Mouse (Mus musculus): ENCODE data around the gene Mrps14. TPM values are rescaled to one million over a fixed set of nuclear protein-coding genes. Genes with fewer than 3 reads are reported as not detected.

Gene Mrps14
- polyA plus RNA-seq, 1 experiment from 2014 or later: 210 TPM

DNA sequence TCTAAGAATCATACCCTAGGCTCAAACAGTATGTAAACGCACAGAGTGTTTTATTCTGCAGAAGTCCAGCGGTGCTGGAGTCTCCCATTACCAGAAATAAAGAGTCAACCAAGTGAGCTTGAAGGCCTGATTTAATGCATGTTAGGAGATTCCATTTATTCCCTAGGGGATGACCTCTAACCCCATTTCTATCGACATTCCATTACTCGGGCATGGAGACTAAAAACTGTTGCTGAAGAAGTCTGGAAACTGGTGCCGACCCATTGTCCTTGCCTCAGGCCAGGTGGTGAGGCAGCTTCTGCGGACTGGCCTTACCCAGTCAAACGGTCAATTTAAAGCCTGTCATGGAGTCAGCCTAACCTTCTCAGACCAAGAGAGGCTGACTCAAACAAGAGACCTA is 19.2 kb downstream of the Mrps14 start:
- Histone ChIP-seq H3K27me3 (ENCODE audit: control insufficient read depth, insufficient read depth, low read length) (no peaks in the 10 kb centered on the region), H3K4me1 (ENCODE audit: control insufficient read depth, insufficient read depth, low read length) (peaks cover 12% of the 10 kb centered on the region), H3K4me3 (ENCODE audit: low read length) (no peak overlapping the region), H3K9ac (ENCODE audit: low read length) (no peak overlapping the region), H3K4me2 (ENCODE audit: low read depth, low read length) (no peak overlapping the region), H3K36me3 (ENCODE audit: control insufficient read depth, insufficient read depth) (no peaks in the 10 kb centered on the region), H3K9me3 (replicated peaks; ENCODE audit: control insufficient read depth, low read length) (no peaks in the 10 kb centered on the region), H3K27ac (ENCODE audit: low read length) (no peak overlapping the region)
- no peak for ATAC-seq (replicated peaks; ENCODE audit: extremely low read depth, insufficient read depth, low FRiP score)
- 93% methylated on average over 7 of the region's 7 CpGs for WGBS

DNA sequence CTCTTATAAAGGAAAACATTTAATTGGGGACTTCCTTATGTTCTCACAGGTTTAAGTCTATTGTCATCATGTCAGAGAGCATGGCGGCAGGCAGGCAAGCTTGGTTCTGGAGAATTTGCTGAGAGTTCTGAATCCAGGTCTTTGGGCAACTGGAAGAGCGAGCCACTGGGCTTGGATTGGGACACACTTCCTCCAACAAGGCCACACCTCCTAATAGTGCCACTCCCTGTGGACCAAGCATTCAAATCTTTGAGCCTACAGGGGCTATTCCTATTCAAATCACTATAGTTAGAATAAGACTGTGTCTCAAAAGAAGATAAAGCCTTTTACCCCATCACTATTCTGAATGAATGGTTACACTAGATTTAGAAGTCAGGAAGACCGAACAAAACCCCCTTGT is 22.9 kb downstream of the Mrps14 start:
- no peaks in the 10 kb centered on the region for H3K36me3 ChIP-seq (ENCODE audit: control insufficient read depth, insufficient read depth)
- 90% methylated on average over 3 of the region's 3 CpGs for WGBS
- no peak overlapping the region for H3K9ac ChIP-seq (ENCODE audit: low read length)
- H3K4me2 ChIP-seq (ENCODE audit: low read depth, low read length): no peak overlapping the region
- no peak overlapping the region for H3K27ac ChIP-seq (ENCODE audit: low read length)
- H3K4me1 ChIP-seq (ENCODE audit: control insufficient read depth, insufficient read depth, low read length): 0 out of 2 replicates have a peak, but pooled peaks cover 3% of the 10 kb centered on the region
- H3K9me3 ChIP-seq (replicated peaks; ENCODE audit: control insufficient read depth, low read length): no peaks in the 10 kb centered on the region
- no peak overlapping the region for H3K4me3 ChIP-seq (ENCODE audit: low read length)
- no peaks in the 10 kb centered on the region for H3K27me3 ChIP-seq (ENCODE audit: control insufficient read depth, insufficient read depth, low read length)
- no peak for ATAC-seq (replicated peaks; ENCODE audit: extremely low read depth, insufficient read depth, low FRiP score)

DNA sequence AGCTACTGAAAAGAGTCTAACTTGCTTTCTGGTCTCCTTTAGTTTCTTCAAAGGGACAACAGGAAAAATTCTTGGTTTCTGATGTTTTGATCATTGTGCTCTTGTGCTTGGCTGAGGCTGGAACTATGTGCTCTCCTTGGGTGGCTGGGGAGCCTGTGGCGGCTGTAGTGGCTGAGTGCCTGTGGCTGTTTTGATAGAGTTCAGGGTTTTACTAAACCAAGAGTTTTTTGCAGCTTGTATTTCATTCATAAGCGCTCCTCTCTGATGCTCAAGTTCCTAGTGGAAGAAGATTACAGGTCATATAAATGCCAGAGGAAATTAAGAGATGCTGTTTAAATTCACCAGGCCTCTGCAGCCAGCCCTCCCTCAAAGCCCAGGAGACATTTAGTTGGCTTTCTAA is 29.1 kb downstream of the Mrps14 start:
- no peak overlapping the region for H3K9ac ChIP-seq (ENCODE audit: low read length)
- no peak overlapping the region for H3K4me3 ChIP-seq (ENCODE audit: low read length)
- ATAC-seq (replicated peaks; ENCODE audit: extremely low read depth, insufficient read depth, low FRiP score): no peak
- no peaks in the 10 kb centered on the region for H3K9me3 ChIP-seq (replicated peaks; ENCODE audit: control insufficient read depth, low read length)
- no peaks in the 10 kb centered on the region for H3K4me1 ChIP-seq (ENCODE audit: control insufficient read depth, insufficient read depth, low read length)
- H3K4me2 ChIP-seq (ENCODE audit: low read depth, low read length): no peak overlapping the region
- no peak overlapping the region for H3K27ac ChIP-seq (ENCODE audit: low read length)
- H3K27me3 ChIP-seq (ENCODE audit: control insufficient read depth, insufficient read depth, low read length): no peaks in the 10 kb centered on the region
- 78% methylated on average over 2 of the region's 2 CpGs for WGBS
- peaks cover 4% of the 10 kb centered on the region; the same call in 1 of the 2 replicates for H3K36me3 ChIP-seq (ENCODE audit: control insufficient read depth, insufficient read depth)

DNA sequence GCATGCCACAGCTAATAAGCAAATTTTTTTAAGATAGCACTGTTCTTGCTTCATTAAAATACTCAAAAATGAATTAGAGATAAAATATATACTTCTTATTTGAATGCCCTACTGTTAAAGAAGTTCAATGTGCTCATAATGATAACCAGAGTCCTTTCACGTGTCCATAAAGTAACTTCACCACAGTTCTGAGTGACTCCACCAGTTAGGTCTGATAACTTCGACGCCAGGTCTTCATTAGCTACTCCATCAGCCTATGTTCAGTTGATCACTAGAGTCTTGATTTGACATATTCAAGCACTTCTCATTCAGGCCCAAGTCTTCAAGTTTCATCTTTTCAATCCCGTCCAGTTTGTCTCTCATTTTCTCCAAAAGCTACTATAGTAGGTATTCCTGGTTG is 32.2 kb downstream of the Mrps14 start:
- Histone ChIP-seq H3K9me3 (replicated peaks; ENCODE audit: control insufficient read depth, low read length) (no peaks in the 10 kb centered on the region), H3K27ac (ENCODE audit: low read length) (no peak overlapping the region), H3K4me1 (ENCODE audit: control insufficient read depth, insufficient read depth, low read length) (no peaks in the 10 kb centered on the region), H3K9ac (ENCODE audit: low read length) (no peak overlapping the region), H3K27me3 (ENCODE audit: control insufficient read depth, insufficient read depth, low read length) (no peaks in the 10 kb centered on the region), H3K36me3 (ENCODE audit: control insufficient read depth, insufficient read depth) (peaks cover 4% of the 10 kb centered on the region; the same call in 1 of the 2 replicates), H3K4me3 (ENCODE audit: low read length) (no peak overlapping the region), H3K4me2 (ENCODE audit: low read depth, low read length) (no peak overlapping the region)
- no peak for ATAC-seq (replicated peaks; ENCODE audit: extremely low read depth, insufficient read depth, low FRiP score)
- WGBS: 89% methylated on average over 4 of the region's 4 CpGs

DNA sequence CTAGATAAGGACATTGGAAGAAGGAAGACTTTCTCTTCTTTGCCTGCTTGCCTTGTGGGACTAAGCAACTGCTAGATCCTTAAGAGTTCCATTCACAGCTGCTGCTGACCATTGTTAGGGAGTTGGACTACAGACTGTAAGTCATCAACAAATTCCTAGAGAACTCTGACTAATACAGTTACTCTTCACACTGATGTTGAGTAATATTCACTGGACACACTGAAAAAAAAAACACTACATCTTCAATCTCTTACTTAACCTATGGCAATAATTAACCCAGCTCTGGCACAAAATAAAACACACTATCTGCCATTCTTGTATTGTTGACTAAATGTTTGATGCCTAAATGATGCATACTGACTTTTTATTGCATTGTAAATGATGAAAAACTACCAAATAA is 32.8 kb downstream of the Mrps14 start:
- no peaks in the 10 kb centered on the region for H3K27me3 ChIP-seq (ENCODE audit: control insufficient read depth, insufficient read depth, low read length)
- peaks cover 4% of the 10 kb centered on the region; the same call in 1 of the 2 replicates for H3K36me3 ChIP-seq (ENCODE audit: control insufficient read depth, insufficient read depth)
- no peak overlapping the region for H3K4me2 ChIP-seq (ENCODE audit: low read depth, low read length)
- H3K4me1 ChIP-seq (ENCODE audit: control insufficient read depth, insufficient read depth, low read length): no peaks in the 10 kb centered on the region
- H3K9ac ChIP-seq (ENCODE audit: low read length): no peak overlapping the region
- no peak for ATAC-seq (replicated peaks; ENCODE audit: extremely low read depth, insufficient read depth, low FRiP score)
- no peaks in the 10 kb centered on the region for H3K9me3 ChIP-seq (replicated peaks; ENCODE audit: control insufficient read depth, low read length)
- no peak overlapping the region for H3K27ac ChIP-seq (ENCODE audit: low read length)
- H3K4me3 ChIP-seq (ENCODE audit: low read length): no peak overlapping the region

DNA sequence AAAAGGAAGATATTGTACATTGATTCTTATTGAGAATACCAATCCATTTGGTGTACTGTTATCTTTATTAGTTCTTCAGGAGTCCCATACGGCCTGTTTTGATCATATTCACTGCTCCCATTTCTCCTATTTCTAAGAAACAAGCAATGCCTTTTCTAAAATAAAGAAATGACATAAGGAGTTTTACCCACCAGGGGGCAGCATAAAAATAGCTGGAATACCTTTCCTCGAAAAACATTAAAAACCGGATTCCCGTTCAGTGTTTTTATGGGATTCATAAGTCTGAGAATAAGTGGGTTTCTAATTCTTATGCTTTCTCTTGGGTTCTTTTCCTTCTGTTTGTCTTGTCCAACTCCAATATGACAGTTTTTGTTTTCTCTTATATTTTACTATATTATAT is 36.0 kb downstream of the Mrps14 start:
- H3K4me1 ChIP-seq (ENCODE audit: control insufficient read depth, insufficient read depth, low read length): peaks cover 5% of the 10 kb centered on the region; the same call in 1 of the 2 replicates
- no peaks in the 10 kb centered on the region for H3K27me3 ChIP-seq (ENCODE audit: control insufficient read depth, insufficient read depth, low read length)
- H3K27ac ChIP-seq (ENCODE audit: low read length): no peak overlapping the region
- H3K4me2 ChIP-seq (ENCODE audit: low read depth, low read length): no peak overlapping the region
- H3K4me3 ChIP-seq (ENCODE audit: low read length): no peak overlapping the region
- H3K9me3 ChIP-seq (replicated peaks; ENCODE audit: control insufficient read depth, low read length): no peaks in the 10 kb centered on the region
- 45% methylated on average over 4 of the region's 4 CpGs for WGBS
- peaks cover 2% of the 10 kb centered on the region; the same call in 1 of the 2 replicates for H3K36me3 ChIP-seq (ENCODE audit: control insufficient read depth, insufficient read depth)
- H3K9ac ChIP-seq (ENCODE audit: low read length): no peak overlapping the region
- ATAC-seq (replicated peaks; ENCODE audit: extremely low read depth, insufficient read depth, low FRiP score): no peak

DNA sequence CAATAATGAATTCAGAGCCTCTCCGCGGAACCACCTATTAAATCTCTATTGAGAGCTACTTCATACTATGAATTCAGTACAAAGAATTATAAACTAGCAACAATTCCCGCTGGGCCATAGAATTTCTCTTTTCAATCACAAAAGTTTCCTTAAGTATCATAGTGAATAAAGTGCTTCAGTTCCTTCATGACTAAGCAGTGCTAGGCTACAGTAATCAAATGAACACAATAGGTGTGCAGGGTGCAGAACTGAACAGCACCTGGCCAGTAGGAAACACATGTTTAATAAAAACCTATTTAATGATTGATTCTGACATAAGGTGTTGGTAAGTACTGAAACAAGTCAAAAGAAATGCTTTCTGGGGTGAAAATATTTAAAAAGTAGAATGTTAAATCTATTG is 37.1 kb downstream of the Mrps14 start:
- Histone ChIP-seq H3K27ac (ENCODE audit: low read length) (no peak overlapping the region), H3K36me3 (ENCODE audit: control insufficient read depth, insufficient read depth) (no peaks in the 10 kb centered on the region), H3K4me1 (ENCODE audit: control insufficient read depth, insufficient read depth, low read length) (peaks cover 5% of the 10 kb centered on the region; the same call in 1 of the 2 replicates), H3K4me3 (ENCODE audit: low read length) (no peak overlapping the region), H3K4me2 (ENCODE audit: low read depth, low read length) (no peak overlapping the region), H3K27me3 (ENCODE audit: control insufficient read depth, insufficient read depth, low read length) (no peaks in the 10 kb centered on the region), H3K9me3 (replicated peaks; ENCODE audit: control insufficient read depth, low read length) (no peaks in the 10 kb centered on the region), H3K9ac (ENCODE audit: low read length) (no peak overlapping the region)
- no peak for ATAC-seq (replicated peaks; ENCODE audit: extremely low read depth, insufficient read depth, low FRiP score)
- 90% methylated on average over 3 of the region's 3 CpGs for WGBS

DNA sequence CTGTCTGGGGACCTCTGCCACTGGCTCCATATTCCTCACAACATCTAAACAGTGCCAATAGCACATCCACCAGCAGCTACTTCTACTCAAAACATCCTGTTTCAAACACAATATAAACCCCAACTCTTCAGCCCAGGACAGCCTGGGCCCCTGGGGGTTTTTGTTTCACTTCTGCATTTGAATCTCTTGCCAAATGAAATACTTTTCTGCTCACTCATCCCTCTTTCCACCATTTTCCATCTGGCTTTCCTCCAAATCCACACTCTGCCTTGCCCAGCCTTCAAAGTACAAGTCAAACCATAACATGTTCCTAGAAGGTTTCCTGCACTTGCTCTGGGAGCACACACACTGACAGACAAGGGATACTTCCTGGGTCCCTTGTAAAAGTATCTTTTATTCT is 38.9 kb downstream of the Mrps14 start:
- H3K9ac ChIP-seq (ENCODE audit: low read length): no peak overlapping the region
- H3K9me3 ChIP-seq (replicated peaks; ENCODE audit: control insufficient read depth, low read length): no peaks in the 10 kb centered on the region
- no peak for ATAC-seq (replicated peaks; ENCODE audit: extremely low read depth, insufficient read depth, low FRiP score)
- H3K27me3 ChIP-seq (ENCODE audit: control insufficient read depth, insufficient read depth, low read length): no peaks in the 10 kb centered on the region
- H3K4me2 ChIP-seq (ENCODE audit: low read depth, low read length): no peak overlapping the region
- no peak overlapping the region for H3K4me3 ChIP-seq (ENCODE audit: low read length)
- H3K36me3 ChIP-seq (ENCODE audit: control insufficient read depth, insufficient read depth): no peaks in the 10 kb centered on the region
- H3K27ac ChIP-seq (ENCODE audit: low read length): peak overlapping the region; percentile 53
- peaks cover 5% of the 10 kb centered on the region; the same call in 1 of the 2 replicates for H3K4me1 ChIP-seq (ENCODE audit: control insufficient read depth, insufficient read depth, low read length)

DNA sequence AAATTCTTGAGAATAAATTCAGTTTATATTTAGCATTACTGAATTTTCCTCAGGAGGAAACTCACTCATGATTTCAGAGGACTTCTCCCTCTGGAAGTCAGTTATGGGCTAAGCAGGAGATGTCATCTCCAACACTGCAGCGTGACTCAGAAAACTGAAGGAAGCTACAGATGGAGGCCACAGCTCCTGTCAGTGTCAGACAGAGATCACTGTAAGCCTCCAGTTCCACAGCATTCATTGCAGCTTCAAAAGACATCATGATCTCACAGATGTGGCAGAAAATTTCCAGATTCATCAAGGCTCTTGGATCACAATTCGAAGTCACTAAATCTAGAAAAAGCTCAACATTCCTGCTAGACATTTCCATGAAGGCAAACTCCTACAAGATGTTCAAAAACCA is 43.0 kb downstream of the Mrps14 start:
- no peaks in the 10 kb centered on the region; the same call in 1 of the 2 replicates for H3K36me3 ChIP-seq (ENCODE audit: control insufficient read depth, insufficient read depth)
- 88% methylated on average over 2 of the region's 2 CpGs for WGBS
- ATAC-seq (replicated peaks; ENCODE audit: extremely low read depth, insufficient read depth, low FRiP score): no peak
- H3K9me3 ChIP-seq (replicated peaks; ENCODE audit: control insufficient read depth, low read length): peaks cover 2% of the 10 kb centered on the region; the same call in 1 of the 2 replicates
- H3K27me3 ChIP-seq (ENCODE audit: control insufficient read depth, insufficient read depth, low read length): no peaks in the 10 kb centered on the region
- H3K4me2 ChIP-seq (ENCODE audit: low read depth, low read length): no peak overlapping the region
- no peak overlapping the region for H3K4me3 ChIP-seq (ENCODE audit: low read length)
- peaks cover 5% of the 10 kb centered on the region; the same call in 1 of the 2 replicates for H3K4me1 ChIP-seq (ENCODE audit: control insufficient read depth, insufficient read depth, low read length)
- no peak overlapping the region for H3K9ac ChIP-seq (ENCODE audit: low read length)
- H3K27ac ChIP-seq (ENCODE audit: low read length): no peak overlapping the region
